Mouse (Mus musculus): ENCODE measurements at regions not wholly inside any gene's neighbourhood (a gene's known extent, or its start where the extent isn't known, plus 50 kb on each side); places are given as distances from the start of the nearest gene placed in this dataset.

DNA sequence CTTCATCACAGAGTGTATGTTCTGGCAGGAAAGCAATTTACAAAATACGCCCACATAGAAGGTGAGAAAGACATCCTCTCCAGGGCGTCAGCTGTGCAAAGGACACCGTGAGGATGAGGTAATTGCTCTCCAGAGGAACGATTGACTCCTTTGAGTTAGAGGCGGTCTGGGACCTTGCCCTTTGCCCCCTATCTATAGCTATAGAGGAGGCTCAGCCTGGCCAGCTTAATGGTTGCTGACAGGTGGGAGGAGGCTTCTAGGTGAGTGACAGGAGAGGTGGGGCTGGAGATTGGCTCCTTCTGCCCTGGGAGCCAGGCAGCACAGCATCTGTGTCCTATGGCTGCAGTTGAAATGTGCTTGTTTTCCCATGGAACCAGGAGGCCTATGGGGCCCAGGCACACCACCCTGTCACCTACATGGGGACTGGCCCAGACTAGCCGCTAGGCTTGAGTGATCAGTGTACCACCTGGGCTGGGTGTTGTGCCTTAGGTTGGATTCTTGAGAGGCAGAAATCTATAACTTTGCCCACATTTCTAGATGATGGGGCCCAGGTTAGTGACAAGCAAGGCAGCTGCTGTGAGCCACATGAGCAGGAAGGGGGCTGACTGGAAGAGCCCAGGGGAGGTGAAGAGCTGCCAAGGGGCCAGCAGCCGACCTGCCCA lies 113.2 kb upstream of the Eef2kmt start:
- no peak overlapping the region for H3K4me2 ChIP-seq (ENCODE audit: low read depth, low read length, poor library complexity, severe bottlenecking)
- 27% methylated on average over 7 of the region's 7 CpGs for WGBS
- H3K9ac ChIP-seq (replicated peaks; ENCODE audit: low read length, poor library complexity, severe bottlenecking) = no peak overlapping the region
- no peak for ATAC-seq (ENCODE audit: low FRiP score)
- H3K9me3 ChIP-seq (ENCODE audit: low read length) = no peaks in the 10 kb centered on the region
- no peaks in the 10 kb centered on the region for H3K36me3 ChIP-seq (ENCODE audit: insufficient read depth, low read length)
- H3K27me3 ChIP-seq (ENCODE audit: insufficient read depth, low read length) = no peaks in the 10 kb centered on the region
- H3K4me1 ChIP-seq (ENCODE audit: insufficient read depth, low read length) = no peaks in the 10 kb centered on the region
- H3K27ac ChIP-seq (ENCODE audit: low read depth, low read length) = no peak overlapping the region
- no peak overlapping the region for H3K4me3 ChIP-seq (ENCODE audit: low read depth, low read length)
- no peak for DNase-seq (ENCODE audit: low spot score)
- TF ChIP-seq CTCF (IDR thresholded peaks at IDR 0.05) = no peak

DNA sequence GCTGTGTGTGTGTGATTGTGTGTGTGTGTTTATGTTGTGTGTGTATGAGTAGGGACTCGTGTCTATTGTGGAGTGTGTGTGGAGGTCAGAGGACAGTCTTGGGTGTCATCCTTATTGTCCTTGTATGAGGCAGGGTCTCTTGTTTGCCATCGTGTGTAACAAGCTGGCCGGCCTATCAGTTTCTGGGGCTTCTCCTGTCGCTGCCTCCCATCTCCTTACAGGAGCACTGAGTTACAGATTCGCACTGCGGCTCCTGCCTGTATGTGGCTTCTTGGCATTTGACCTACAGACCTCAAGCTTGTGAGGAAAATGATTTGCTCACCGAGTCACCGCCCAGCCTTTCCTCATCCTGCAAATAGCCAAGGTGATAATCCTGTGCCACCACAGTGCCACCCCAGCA lies 112.6 kb upstream of the Eef2kmt start:
- Histone ChIP-seq H3K4me2 (ENCODE audit: low read depth, low read length, poor library complexity, severe bottlenecking) (no peak overlapping the region), H3K9me3 (ENCODE audit: low read length) (no peaks in the 10 kb centered on the region), H3K27ac (ENCODE audit: low read depth, low read length) (no peak overlapping the region), H3K36me3 (ENCODE audit: insufficient read depth, low read length) (no peaks in the 10 kb centered on the region), H3K9ac (replicated peaks; ENCODE audit: low read length, poor library complexity, severe bottlenecking) (no peak overlapping the region), H3K4me1 (ENCODE audit: insufficient read depth, low read length) (no peaks in the 10 kb centered on the region), H3K4me3 (ENCODE audit: low read depth, low read length) (no peak overlapping the region), H3K27me3 (ENCODE audit: insufficient read depth, low read length) (no peaks in the 10 kb centered on the region)
- ATAC-seq (ENCODE audit: low FRiP score) (no peak), DNase-seq (ENCODE audit: low spot score) (no peak)
- WGBS = 51% methylated on average over 8 of the region's 8 CpGs
- TF ChIP-seq CTCF (IDR thresholded peaks at IDR 0.05) = no peak

DNA sequence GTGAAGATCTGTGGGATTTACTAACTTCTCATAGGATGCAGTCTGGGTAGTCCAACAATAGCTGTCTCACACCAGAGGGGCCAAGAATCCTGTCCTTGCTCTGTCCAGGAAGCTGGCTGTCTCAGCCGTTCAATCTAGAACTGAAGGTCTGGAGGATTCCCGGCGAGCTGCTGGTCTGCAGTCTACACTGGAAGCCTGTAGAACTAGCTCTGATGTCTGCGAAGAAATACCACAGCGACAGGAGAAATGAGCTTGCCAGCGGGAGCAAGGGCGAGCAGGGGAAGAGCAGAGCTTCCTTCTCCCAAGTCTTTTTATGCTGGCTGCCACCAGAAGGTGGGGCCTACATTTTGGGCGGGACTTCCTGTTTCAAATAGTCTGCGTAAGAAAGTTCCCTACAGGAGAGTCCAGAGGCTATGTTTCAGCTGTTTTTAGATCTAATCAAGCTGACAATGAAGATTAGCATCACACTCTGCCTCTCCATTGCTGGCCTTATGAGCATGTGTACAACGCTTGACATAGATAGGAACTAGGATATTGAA lies 111.9 kb upstream of the Eef2kmt start:
- ATAC-seq (ENCODE audit: low FRiP score) = no peak
- Histone ChIP-seq H3K4me2 (ENCODE audit: low read depth, low read length, poor library complexity, severe bottlenecking) (no peak overlapping the region), H3K4me3 (ENCODE audit: low read depth, low read length) (no peak overlapping the region), H3K9ac (replicated peaks; ENCODE audit: low read length, poor library complexity, severe bottlenecking) (no peak overlapping the region), H3K27ac (ENCODE audit: low read depth, low read length) (no peak overlapping the region), H3K4me1 (ENCODE audit: insufficient read depth, low read length) (no peaks in the 10 kb centered on the region), H3K36me3 (ENCODE audit: insufficient read depth, low read length) (no peaks in the 10 kb centered on the region), H3K27me3 (ENCODE audit: insufficient read depth, low read length) (no peaks in the 10 kb centered on the region), H3K9me3 (ENCODE audit: low read length) (no peaks in the 10 kb centered on the region)
- no peak for DNase-seq (ENCODE audit: low spot score)
- 85% methylated on average over 10 of the region's 10 CpGs for WGBS
- no peak for TF ChIP-seq CTCF (IDR thresholded peaks at IDR 0.05)

DNA sequence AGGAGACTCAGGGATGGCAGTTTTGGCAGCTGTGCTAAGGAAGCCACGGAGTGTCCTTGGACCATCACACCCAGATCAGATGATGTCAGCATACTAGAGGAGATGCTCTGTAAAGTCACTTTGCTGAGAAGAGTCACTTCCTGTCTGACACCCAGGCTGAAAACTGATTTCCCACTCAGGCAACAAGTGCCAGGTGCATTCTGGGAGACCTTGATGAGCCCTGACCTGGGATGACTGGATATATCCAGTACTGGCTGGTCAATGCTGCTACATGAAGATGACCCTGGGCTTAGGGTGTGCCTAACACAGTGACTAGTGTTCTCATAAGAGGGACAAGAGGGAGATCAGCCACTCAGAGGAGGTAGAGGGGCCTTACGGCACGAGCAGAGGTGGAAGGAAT lies 110.2 kb upstream of the Eef2kmt start:
- Histone ChIP-seq H3K4me3 (ENCODE audit: low read depth, low read length) (no peak overlapping the region), H3K27ac (ENCODE audit: low read depth, low read length) (no peak overlapping the region), H3K4me2 (ENCODE audit: low read depth, low read length, poor library complexity, severe bottlenecking) (no peak overlapping the region), H3K27me3 (ENCODE audit: insufficient read depth, low read length) (no peaks in the 10 kb centered on the region), H3K4me1 (ENCODE audit: insufficient read depth, low read length) (no peaks in the 10 kb centered on the region), H3K9me3 (ENCODE audit: low read length) (no peaks in the 10 kb centered on the region), H3K9ac (replicated peaks; ENCODE audit: low read length, poor library complexity, severe bottlenecking) (no peak overlapping the region), H3K36me3 (ENCODE audit: insufficient read depth, low read length) (no peaks in the 10 kb centered on the region)
- ATAC-seq (ENCODE audit: low FRiP score) (no peak), DNase-seq (ENCODE audit: low spot score) (no peak)
- TF ChIP-seq CTCF (IDR thresholded peaks at IDR 0.05) = no peak
- WGBS = 85% methylated on average over 3 of the region's 3 CpGs

DNA sequence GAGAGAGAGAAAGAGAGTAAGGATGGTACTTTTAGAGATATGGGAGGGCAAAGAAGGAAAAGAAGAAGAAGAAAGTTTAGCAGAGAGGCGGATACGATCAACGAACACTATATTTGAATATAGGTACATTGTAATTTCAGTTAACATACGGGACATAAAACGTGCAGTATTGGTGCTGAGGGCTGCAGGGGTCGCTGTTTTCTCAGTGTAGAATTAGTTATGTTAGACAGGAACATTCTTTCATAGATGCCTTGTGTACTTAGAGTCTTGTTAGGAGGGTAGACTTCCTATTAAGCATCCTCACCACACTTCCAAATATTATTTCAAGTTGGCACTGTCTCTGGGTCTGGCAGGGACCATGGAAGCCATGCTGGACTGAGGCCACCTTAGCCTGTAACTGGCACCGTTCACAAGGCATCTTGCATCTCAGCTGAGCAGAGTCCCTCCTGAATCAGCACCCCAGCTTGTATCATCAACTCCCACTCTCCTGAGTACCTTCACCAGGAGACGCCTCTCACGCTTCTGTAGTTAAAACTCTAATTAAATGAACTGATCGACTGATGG lies 107.3 kb upstream of the Eef2kmt start:
- Histone ChIP-seq H3K9ac (replicated peaks; ENCODE audit: low read length, poor library complexity, severe bottlenecking) (no peak overlapping the region), H3K36me3 (ENCODE audit: insufficient read depth, low read length) (no peaks in the 10 kb centered on the region), H3K27me3 (ENCODE audit: insufficient read depth, low read length) (no peaks in the 10 kb centered on the region), H3K4me2 (ENCODE audit: low read depth, low read length, poor library complexity, severe bottlenecking) (no peak overlapping the region), H3K4me1 (ENCODE audit: insufficient read depth, low read length) (no peaks in the 10 kb centered on the region), H3K9me3 (ENCODE audit: low read length) (no peaks in the 10 kb centered on the region), H3K27ac (ENCODE audit: low read depth, low read length) (no peak overlapping the region), H3K4me3 (ENCODE audit: low read depth, low read length) (no peak overlapping the region)
- 79% methylated on average over 10 of the region's 10 CpGs for WGBS
- ATAC-seq (ENCODE audit: low FRiP score) (no peak), DNase-seq (ENCODE audit: low spot score) (no peak)
- TF ChIP-seq CTCF (IDR thresholded peaks at IDR 0.05) = peak; percentile 35

DNA sequence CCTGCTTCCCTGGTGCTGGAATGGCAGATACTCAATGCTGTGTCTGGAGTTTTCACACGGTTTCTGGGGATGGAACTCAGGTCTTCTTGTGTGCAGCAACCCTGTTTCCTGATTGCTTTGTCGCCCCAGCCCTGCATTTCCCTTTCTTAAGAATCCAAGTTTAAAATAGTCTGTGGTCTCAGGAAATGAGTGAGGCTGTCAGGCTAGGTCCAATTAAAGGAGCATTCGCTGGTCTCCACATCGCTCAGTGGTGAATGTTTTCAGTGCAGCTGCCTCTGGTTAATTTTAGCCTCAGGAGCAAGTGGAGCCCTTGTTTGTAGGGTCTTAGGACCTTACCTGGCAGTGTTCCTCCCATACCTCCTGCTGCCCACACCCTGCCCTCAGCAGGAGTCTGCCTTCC lies 103.4 kb upstream of the Eef2kmt start:
- Histone ChIP-seq H3K4me2 (ENCODE audit: low read depth, low read length, poor library complexity, severe bottlenecking) (no peak overlapping the region), H3K27ac (ENCODE audit: low read depth, low read length) (no peak overlapping the region), H3K9me3 (ENCODE audit: low read length) (no peaks in the 10 kb centered on the region), H3K27me3 (ENCODE audit: insufficient read depth, low read length) (no peaks in the 10 kb centered on the region), H3K4me3 (ENCODE audit: low read depth, low read length) (no peak overlapping the region), H3K9ac (replicated peaks; ENCODE audit: low read length, poor library complexity, severe bottlenecking) (no peak overlapping the region), H3K36me3 (ENCODE audit: insufficient read depth, low read length) (no peaks in the 10 kb centered on the region), H3K4me1 (ENCODE audit: insufficient read depth, low read length) (no peaks in the 10 kb centered on the region)
- ATAC-seq (ENCODE audit: low FRiP score) (no peak), DNase-seq (ENCODE audit: low spot score) (no peak)
- 87% methylated on average over 4 of the region's 4 CpGs for WGBS
- TF ChIP-seq CTCF (IDR thresholded peaks at IDR 0.05) = no peak
